Mouse (Mus musculus): ENCODE results near the gene Bpifc.
A peak's percentile ranks its signal among the peaks of the same experiment; 100 is the strongest.

The Bpifc gene

GRCm38 (mm10) chr10:86017781-86018180 is 6.1 kb upstream of the Bpifc start:
- DNase-seq (ENCODE audit: low read depth, low spot score) = no peak

GRCm38 (mm10) chr10:86011172-86011571 is 523 bp downstream of the Bpifc start:
- no peak for DNase-seq (ENCODE audit: low read depth, low spot score)

- no peak for DNase-seq (ENCODE audit: low read depth, low spot score)
These were observed 1.1 kb downstream of the Bpifc start for GRCm38 (mm10) chr10:86010636-86011035.

- DNase-seq (ENCODE audit: low read depth, low spot score) = no peak
These were observed 2.0 kb downstream of the Bpifc start for GRCm38 (mm10) chr10:86009688-86010087.

- no peak for DNase-seq (ENCODE audit: low read depth, low spot score)
These were observed 5.2 kb downstream of the Bpifc start for GRCm38 (mm10) chr10:86006455-86006854.

- no peak for DNase-seq (ENCODE audit: low read depth, low spot score)
These were observed 11.2 kb downstream of the Bpifc start for GRCm38 (mm10) chr10:86000447-86000846.

- no peak for DNase-seq (ENCODE audit: low read depth, low spot score)
These were observed 17.1 kb downstream of the Bpifc start for GRCm38 (mm10) chr10:85994543-85995104.

GRCm38 (mm10) chr10:85993836-85994235 is 17.9 kb downstream of the Bpifc start:
- DNase-seq (ENCODE audit: low read depth, low spot score) = no peak

GRCm38 (mm10) chr10:85992412-85992811 is 19.3 kb downstream of the Bpifc start:
- DNase-seq (ENCODE audit: low read depth, low spot score) = no peak

GRCm38 (mm10) chr10:85989412-85990115 is 22.1 kb downstream of the Bpifc start:
- no peak for DNase-seq (ENCODE audit: low read depth, low spot score)

- no peak for DNase-seq (ENCODE audit: low read depth, low spot score)
These were observed 38.8 kb downstream of the Bpifc start for GRCm38 (mm10) chr10:85972915-85973314.

- no peak for DNase-seq (ENCODE audit: low read depth, low spot score)
These were observed 39.9 kb downstream of the Bpifc start for GRCm38 (mm10) chr10:85971826-85972225.

GRCm38 (mm10) chr10:85969894-85970620 is 41.6 kb downstream of the Bpifc start:
- no peak for DNase-seq (ENCODE audit: low read depth, low spot score)

- no peak for DNase-seq (ENCODE audit: low read depth, low spot score)
These were observed 43.0 kb downstream of the Bpifc start for GRCm38 (mm10) chr10:85968731-85969130.

- peak; percentile 48 for DNase-seq (ENCODE audit: low read depth, low spot score)
These were observed 43.5 kb downstream of the Bpifc start for GRCm38 (mm10) chr10:85968157-85968634.

GRCm38 (mm10) chr10:85967411-85968156 is 44.1 kb downstream of the Bpifc start:
- no peak for DNase-seq (ENCODE audit: low read depth, low spot score)

- no peak for DNase-seq (ENCODE audit: low read depth, low spot score)
These were observed 45.2 kb downstream of the Bpifc start for GRCm38 (mm10) chr10:85966476-85966875.

- no peak for DNase-seq (ENCODE audit: low read depth, low spot score)
These were observed 47.4 kb downstream of the Bpifc start for GRCm38 (mm10) chr10:85964316-85964715.

GRCm38 (mm10) chr10:85962897-85963296 is 48.8 kb downstream of the Bpifc start:
- DNase-seq (ENCODE audit: low read depth, low spot score) = no peak

- DNase-seq (ENCODE audit: low read depth, low spot score) = peak; percentile 92
These were observed 54.2 kb downstream of the Bpifc start, which contains the start of gene Rtcb for GRCm38 (mm10) chr10:85957464-85957950. Gene Rtcb (minus strand): TSS chr10:85957823.

GRCm38 (mm10) chr10:85956871-85957419 is 54.8 kb downstream of the Bpifc start:
- DNase-seq (ENCODE audit: low read depth, low spot score) = peak; percentile 9

Data from c-Kit-negative CD71-positive TER-119-positive erythroid progenitor cells, embryonic 14.5 days (primary cell).